Mouse (Mus musculus) E14TG2a.4 (cell line): ENCODE data around the gene Hist3h2a.

ENCODE experiments used
- CTCF ChIP-seq: conservative IDR thresholded peaks from 2 replicates; pipeline ENCODE4 v1.5.1; 2014; ENCODE audit warnings: low read length
- POU5F1 ChIP-seq: IDR thresholded peaks from 2 replicates; pipeline ENCODE4 v1.6.1; 2014; ENCODE audit warnings: low read length, borderline replicate concordance

GRCm38 (mm10) chr11:58984657-58985056, 30.2 kb downstream of the Hist3h2a start:
- TF ChIP-seq CTCF (no peak), POU5F1 (no peak)
